Mouse (Mus musculus) large intestine, adult 2 months (tissue): Measurements from ENCODE around the gene Mmp14. TPM values are rescaled to one million over a fixed set of nuclear protein-coding genes. Genes with fewer than 3 reads are reported as not detected.

ENCODE experiments used
- DNase-seq: peaks from one replicate; pipeline ENCODE4 v3.0.0-alpha.2; 2012; ENCODE audit warnings: low read depth, low spot score
- WGBS: fragments of 180-500 bp; shearing (Covaris S2); methylation state at CpG from one replicate; pipeline ENCODE4 v1.1.7; 2018; 5-methylcytosine and 5-hydroxymethylcytosine counted together
- polyA plus RNA-seq: library from polyadenylated mRNA; depleted of rRNA; stranded (reverse); fragments of >200 nt; gene quantifications from 2 replicates; pipeline ENCODE4 v1.2.3, GENCODE M21; 2012

The Mmp14 gene
- polyA plus RNA-seq, 1 experiment, result 37.7 TPM

- 2% methylated on average over 54 of the region's 54 CpGs for WGBS
- no peak for DNase-seq
Observed at GRCm38 (mm10) chr14:54432078-54432836, 845 bp downstream of the Mmp14 start.

- DNase-seq, result no peak
- WGBS, result 12% methylated on average over 17 of the region's 17 CpGs
Observed at GRCm38 (mm10) chr14:54432837-54433830, 1.7 kb downstream of the Mmp14 start.

GRCm38 (mm10) chr14:54433941-54434531, 2.6 kb downstream of the Mmp14 start:
- WGBS, result 18% methylated on average over 12 of the region's 12 CpGs
- DNase-seq, result no peak

DNA sequence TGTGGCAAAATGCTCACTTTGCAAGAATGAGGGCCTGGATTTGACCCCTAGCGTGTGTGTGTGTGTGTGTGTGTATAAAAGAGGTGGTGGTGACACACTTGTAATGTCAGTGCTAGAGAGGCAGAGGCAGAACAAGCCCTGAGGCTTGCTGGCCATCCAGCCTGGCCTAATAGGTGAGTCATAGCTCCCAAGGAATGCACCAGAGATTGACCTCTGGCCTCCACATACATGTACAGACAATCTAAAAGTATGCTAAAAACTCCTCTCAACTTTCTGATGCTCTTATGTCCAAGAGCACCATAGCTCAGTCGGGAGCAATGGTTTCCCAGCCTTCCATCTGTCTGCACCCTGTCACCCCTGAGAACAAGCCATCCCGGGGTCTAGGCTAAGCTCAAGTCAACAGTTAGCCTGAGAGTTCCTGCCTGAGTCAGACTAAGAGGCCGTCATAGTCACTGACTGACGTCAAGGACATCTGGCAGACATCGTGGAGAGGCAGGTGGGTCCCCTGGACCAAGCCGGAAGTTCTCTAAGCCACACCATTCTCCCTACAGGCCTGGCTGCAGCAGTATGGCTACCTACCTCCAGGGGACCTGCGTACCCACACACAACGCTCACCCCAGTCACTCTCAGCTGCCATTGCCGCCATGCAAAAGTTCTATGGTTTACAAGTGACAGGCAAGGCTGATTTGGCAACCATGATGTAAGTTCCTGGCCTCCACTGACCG, 3.9 kb downstream of the Mmp14 start:
- WGBS, result 72% methylated on average over 11 of the region's 11 CpGs
- DNase-seq, result no peak

DNA sequence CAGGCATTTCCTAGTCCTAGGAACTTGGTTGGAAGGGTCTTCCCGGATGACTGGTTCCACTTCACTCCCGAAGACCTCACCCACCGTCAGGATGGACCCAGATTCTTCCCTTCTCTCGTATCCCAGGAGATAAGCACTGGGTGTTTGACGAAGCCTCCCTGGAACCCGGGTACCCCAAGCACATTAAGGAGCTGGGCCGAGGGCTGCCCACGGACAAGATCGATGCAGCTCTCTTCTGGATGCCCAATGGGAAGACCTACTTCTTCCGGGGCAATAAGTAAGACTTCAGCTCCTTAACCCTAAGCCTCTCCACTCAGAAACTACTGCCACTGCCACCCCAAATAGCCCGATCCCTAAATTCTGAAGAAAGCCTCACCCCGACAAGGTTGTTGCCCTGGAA, 7.7 kb downstream of the Mmp14 start:
- DNase-seq, result no peak
- WGBS, result 91% methylated on average over 12 of the region's 12 CpGs

GRCm38 (mm10) chr14:54439610-54440009, 8.2 kb downstream of the Mmp14 start:
- 74% methylated on average over 7 of the region's 7 CpGs for WGBS
- DNase-seq, result no peak

GRCm38 (mm10) chr14:54440538-54440937, 9.1 kb downstream of the Mmp14 start:
- 90% methylated on average over 14 of the region's 14 CpGs for WGBS
- DNase-seq, result no peak

GRCm38 (mm10) chr14:54441365-54441764, 10.0 kb downstream of the Mmp14 start:
- no peak for DNase-seq

GRCm38 (mm10) chr14:54442548-54442947, 11.1 kb downstream of the Mmp14 start:
- 81% methylated on average over 3 of the region's 3 CpGs for WGBS

More at GRCm38 (mm10) chr14:54441365-54441764, 10.0 kb downstream of the Mmp14 start:
- 71% methylated on average over 4 of the region's 4 CpGs for WGBS

GRCm38 (mm10) chr14:54443196-54443595, 11.8 kb downstream of the Mmp14 start:
- 33% methylated on average over 3 of the region's 3 CpGs for WGBS
- no peak for DNase-seq

More at GRCm38 (mm10) chr14:54442548-54442947, 11.1 kb downstream of the Mmp14 start:
- no peak for DNase-seq

GRCm38 (mm10) chr14:54443712-54444618, 12.6 kb downstream of the Mmp14 start:
- no peak for DNase-seq
- 60% methylated on average over 15 of the region's 15 CpGs for WGBS

- 53% methylated on average over 3 of the region's 3 CpGs for WGBS
- no peak for DNase-seq
Observed at GRCm38 (mm10) chr14:54445476-54445875, 14.1 kb downstream of the Mmp14 start.

DNA sequence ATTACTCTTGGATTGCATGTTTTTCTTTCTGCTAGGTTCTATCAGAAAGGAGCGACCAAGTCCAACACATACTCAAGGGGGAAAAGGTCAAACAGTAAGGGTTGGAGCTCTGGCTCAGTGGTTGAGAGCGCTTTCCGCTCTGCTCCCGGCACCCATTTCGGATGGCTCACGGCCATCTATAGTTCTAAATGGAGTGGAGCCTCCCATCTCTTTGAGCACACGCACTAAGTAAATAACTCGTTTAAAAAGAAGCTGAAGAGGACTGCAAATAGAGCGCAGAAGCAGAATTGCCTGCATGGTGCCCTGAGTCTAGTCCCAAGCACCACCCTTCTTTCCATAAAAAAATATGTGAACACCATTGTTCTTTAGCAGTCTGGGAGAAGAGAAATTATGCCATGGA, 22.2 kb downstream of the Mmp14 start:
- WGBS, result 38% methylated on average over 9 of the region's 9 CpGs

GRCm38 (mm10) chr14:54454669-54455528, 23.5 kb downstream of the Mmp14 start:
- WGBS, result 26% methylated on average over 11 of the region's 11 CpGs
- DNase-seq, result no peak

More for the DNA sequence above, 22.2 kb downstream of the Mmp14 start:
- no peak for DNase-seq

GRCm38 (mm10) chr14:54457907-54458569, 26.6 kb downstream of the Mmp14 start:
- WGBS, result 76% methylated on average over 14 of the region's 14 CpGs

GRCm38 (mm10) chr14:54462146-54462545, 30.7 kb downstream of the Mmp14 start:
- 30% methylated on average over 4 of the region's 4 CpGs for WGBS
- DNase-seq, result no peak

More at GRCm38 (mm10) chr14:54457907-54458569, 26.6 kb downstream of the Mmp14 start:
- no peak for DNase-seq
